Comparison of ENCODE assay signal across 8 mouse cellular contexts in the genomic region with DNA sequence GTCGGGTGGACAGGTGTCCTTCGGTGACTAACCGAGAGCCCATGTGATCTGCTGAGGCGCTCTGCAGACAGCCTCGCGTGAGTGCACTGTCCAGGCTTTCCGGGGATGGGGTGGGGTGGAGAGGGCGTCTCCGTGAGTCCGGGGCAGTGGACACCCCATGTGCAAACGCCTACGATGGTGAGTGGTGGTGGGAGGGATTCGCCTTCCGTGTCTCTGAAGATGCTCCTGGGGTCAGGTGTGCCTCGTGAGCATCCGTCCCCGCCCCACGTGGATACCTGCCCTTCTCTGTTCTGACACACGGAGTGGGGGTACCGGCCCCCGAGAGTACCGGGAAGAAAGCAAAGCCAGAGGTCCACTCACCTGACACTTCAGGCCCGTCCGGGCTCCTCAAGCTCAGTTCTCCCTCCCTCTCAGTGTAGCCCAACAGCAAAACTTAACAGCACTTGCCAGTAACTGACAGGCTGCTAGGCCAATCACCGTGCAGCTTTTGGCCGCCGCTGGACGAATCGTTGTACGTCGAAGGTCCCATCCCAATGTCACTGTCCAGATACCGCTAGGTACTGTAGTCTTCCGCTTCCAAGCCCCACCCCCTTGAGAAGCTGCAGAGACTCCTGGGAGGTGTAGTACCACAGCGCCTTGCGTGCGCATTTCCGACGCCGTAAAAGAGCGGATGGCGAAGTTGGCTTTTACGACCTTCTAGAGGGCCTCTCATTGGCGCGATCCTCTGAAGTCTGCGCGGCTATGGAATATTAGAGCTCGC. TPM values are rescaled to one million over a fixed set of nuclear protein-coding genes. Genes with fewer than 3 reads are reported as not detected.
DNase-seq lines count a peak whose midpoint lies in the region; ATAC-seq lines count a peak whose summit lies in the region.

Gene Slc25a19 (minus strand): TSS at position 591 of the 760 bp plus-strand sequence.

- ATAC-seq in megakaryocyte progenitor cell, adult 5-6 weeks (replicated peaks; ENCODE audit: poor library complexity) = peak; percentile 91

- peak; percentile 100 for DNase-seq in adipocyte (ENCODE audit: low spot score)
- DNase-seq in embryo, embryonic 10 days (ENCODE audit: low spot score) = peak; percentile 100
- peak; percentile 96 for DNase-seq in gastrocnemius, postnatal 10 days
- DNase-seq in induced T-regulatory cell, adult 2 months (ENCODE audit: low read depth) = peak; percentile 99
- peak; percentile 99 to 100 for DNase-seq in left cerebral cortex, adult 9 months (ENCODE audit: low spot score in 2 of 2)
- peak; percentile 99 for DNase-seq in right cerebral cortex, postnatal 14 days
- peak; percentile 99 for DNase-seq in urinary bladder, postnatal 36 days (ENCODE audit: low spot score in 2 of 2)

RNA-seq across cellular contexts. Expression of gene Slc25a19, which starts in this region (rescaled TPM):
- 10 to 100 TPM; 39.7 to 40.0 TPM for total RNA-seq in gastrocnemius, postnatal 10 days (2021)
- total RNA-seq in megakaryocyte progenitor cell, adult 5-6 weeks (2015) = 8.7 and 10.2 TPM in 2 replicates
- 15.2 and 18.2 TPM in 2 replicates for total RNA-seq in megakaryocyte progenitor cell, adult 5-6 weeks (2017)

Comparison
In these comparisons a context has a peak if more than half of its experiments do, and no peak if none do; other contexts are left out.
1. Peak in every context shown above with its lines: DNase-seq and ATAC-seq.